Mouse (Mus musculus) large intestine, adult 2 months (tissue): ENCODE data around the gene Ubald1. TPM values are rescaled to one million over a fixed set of nuclear protein-coding genes. Genes with fewer than 3 reads are reported as not detected.
A peak's percentile ranks its signal among the peaks of the same experiment; 100 is the strongest.

Experiments
- DNase-seq: peaks from one replicate; pipeline ENCODE4 v3.0.0-alpha.2; 2012; ENCODE audit warnings: low read depth, low spot score
- WGBS: fragments of 180-500 bp; shearing (Covaris S2); methylation state at CpG from one replicate; pipeline ENCODE4 v1.1.7; 2018; 5-methylcytosine and 5-hydroxymethylcytosine counted together
- polyA plus RNA-seq: library from polyadenylated mRNA; depleted of rRNA; stranded (reverse); fragments of >200 nt; gene quantifications from 2 replicates; pipeline ENCODE4 v1.2.3, GENCODE M21; 2012; rRNA removed

The Ubald1 gene
- polyA plus RNA-seq: 25.5 and 26.1 TPM in 2 replicates

DNA sequence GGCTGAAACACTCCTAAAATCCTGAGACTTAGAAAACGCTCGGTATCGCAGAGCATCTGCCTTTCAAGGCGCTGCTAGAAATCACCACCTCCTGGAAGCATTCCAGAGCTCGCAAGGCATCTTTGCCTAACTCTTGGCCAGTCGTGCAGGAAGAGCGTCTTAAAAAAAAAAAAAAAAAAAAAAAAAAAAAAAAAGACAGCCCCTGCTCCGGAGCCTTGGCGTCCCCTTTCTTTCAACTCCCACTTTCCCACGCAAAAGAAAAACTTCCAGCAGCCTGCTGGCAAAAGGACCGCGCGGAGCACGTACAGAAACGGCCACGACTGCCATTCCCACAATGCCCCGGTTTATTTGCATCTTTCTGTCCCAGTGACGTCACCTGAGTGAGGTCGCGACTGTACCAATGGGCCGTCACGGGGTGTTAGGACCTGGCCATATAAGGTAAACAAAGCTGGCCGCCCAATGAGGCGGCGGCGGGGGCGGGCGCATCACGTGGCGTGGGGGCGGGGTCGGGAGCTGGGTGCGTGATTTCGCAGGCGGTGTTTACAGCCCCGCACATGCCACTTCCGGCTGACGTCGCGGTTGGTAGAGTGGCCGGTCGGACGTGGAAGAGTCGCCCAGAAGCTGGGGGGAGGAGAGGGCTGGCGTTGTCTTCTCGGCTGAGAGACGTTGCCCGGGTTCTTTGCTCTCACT is at the start of gene Ubald1:
Ubald1 (minus strand) TSS at position 180 of the 690 bp plus-strand sequence.
- 0% methylated on average over 48 of the region's 48 CpGs for WGBS
- DNase-seq: no peak

DNA sequence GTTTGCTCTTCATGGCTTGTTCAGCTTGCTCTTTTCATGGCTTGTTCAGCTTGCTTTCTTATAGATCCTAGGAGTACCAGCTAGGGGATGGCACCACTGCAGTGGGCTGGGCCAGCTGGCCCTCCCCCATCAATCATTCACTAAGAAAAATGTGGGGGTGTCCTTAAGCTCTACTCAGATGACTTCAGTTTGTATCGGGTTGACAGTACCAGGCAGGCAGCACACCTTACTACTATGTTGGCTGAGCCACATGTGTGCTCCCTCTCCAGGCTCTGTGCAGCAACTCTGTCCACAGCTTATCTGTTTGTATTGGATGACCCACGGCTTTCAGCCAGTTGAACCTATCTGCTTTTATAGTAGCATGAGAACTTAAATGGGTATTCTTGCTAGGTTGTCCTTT is 48.4 kb upstream of the Ubald1 start:
- WGBS: 87% methylated on average over 2 of the region's 2 CpGs
- DNase-seq: no peak

DNA sequence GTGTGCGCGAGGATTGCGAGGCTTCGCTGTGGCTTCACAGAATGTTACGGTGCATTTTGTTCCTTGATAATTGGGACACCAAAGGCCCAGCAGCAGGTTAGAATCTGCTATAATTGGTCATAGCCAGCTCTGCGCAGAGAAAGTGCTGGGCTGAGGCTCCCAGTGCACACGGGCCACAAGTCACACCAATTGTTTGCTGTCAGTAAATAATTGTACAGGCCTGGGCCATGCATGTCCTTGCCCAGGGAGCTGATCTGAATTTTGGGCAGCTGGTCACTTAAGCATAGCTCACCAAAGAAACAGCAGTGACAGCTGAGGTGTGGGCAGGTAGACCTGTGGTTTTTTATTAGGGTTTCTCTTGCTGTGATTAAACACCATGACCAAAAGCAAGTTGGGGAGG is 47.9 kb upstream of the Ubald1 start:
- DNase-seq: no peak
- WGBS: 90% methylated on average over 7 of the region's 7 CpGs

DNA sequence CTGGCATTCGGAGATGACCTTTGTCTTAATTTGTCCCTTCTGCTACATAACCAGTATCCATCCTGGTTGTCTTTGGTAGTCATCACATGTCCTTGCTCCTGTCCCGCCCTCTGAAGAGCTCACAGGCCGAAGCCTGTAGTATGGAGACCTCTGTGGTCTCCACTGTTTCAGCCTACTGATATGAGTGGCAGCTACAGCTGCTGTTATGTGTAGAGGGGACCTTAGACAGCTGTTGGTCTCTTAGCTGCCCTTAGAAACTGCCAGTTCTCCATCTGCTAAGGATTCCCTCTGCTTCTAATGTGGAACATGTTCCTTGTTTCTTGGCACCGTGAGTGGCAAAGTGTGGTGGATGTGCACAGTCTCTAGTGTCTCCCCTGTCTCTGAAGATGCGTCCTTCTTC is 43.9 kb upstream of the Ubald1 start:
- DNase-seq: no peak
- 90% methylated on average over 5 of the region's 5 CpGs for WGBS

DNA sequence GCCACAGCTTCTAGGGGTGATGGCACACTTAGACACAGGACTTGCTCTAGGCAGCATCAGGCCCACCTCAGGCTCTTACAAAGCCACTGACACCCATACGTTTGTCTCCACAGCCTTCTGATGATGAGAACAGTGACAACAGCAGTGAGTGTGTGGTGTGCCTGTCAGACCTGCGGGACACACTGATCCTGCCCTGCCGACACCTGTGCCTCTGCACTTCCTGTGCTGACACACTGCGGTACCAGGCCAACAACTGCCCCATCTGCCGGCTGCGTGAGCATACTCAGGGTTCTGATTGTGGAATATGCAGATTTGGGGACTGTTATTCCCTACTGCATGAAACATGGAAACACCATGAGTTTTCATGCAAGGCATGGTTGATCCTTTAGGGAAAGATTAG is 42.4 kb upstream of the Ubald1 start:
- no peak for DNase-seq

DNA sequence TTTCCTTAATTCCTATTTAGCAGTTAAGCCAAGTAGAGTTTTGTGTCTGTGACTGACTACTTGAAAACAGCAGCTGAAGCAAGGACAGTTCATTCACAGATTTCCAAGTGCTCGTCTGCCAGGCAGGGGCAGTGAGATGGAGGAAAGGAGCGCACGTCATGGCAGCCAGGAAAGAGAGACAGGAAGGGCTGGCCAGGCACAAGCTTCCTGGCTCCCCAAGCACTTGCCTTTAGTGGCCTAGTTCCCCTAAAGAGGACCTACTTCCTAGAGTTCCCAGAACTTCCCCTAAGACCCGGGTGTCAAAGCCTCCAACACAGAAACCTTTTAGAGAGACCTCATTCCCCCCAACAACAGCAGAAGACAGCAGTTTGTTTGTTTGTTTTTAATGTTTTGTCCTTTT is 40.4 kb upstream of the Ubald1 start:
- 75% methylated on average over 4 of the region's 4 CpGs for WGBS

More for the DNA sequence above, 42.4 kb upstream of the Ubald1 start:
- 86% methylated on average over 6 of the region's 6 CpGs for WGBS

DNA sequence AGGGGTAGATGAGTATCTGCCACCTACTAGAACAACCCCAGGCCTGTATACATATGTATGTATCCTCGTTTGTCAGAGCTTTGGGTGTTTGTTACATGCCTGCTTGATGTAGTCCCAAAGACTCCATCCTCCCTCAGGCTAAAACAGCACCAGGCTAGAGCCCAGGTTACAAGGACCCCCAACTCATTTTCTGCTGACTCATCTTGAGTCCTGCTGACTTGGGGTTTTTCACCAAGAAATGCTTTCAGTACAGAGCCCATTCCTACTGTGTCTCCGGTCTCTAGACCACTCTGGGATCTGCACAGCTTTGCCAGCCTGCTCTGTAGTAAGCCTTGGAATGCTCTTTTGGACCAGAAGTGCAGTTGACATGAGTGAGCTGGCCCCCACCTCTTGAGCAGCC is 36.5 kb upstream of the Ubald1 start:
- WGBS: 92% methylated on average over 2 of the region's 2 CpGs
- no peak for DNase-seq

More for the DNA sequence above, 40.4 kb upstream of the Ubald1 start:
- DNase-seq: no peak

DNA sequence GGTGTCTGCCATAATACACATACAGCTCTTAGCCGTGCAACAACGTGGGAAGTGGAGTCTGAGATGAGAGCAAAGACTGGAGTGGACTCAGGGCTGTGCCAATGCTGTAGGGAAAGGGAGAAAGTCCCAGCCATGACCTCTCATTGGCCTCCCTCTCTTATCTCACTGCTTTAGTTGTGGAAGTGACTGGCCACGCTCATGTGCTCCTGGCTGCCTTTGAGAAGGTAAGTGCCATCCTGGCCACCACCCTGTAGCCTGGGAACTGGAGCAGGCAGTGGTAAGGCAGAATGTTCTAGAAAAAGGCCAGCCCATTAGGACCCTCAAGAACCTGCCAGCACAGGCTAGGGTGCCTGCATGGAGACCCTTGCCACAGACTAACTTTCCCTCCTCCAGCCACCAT is 35.8 kb upstream of the Ubald1 start:
- 74% methylated on average over 3 of the region's 3 CpGs for WGBS
- DNase-seq: no peak

DNA sequence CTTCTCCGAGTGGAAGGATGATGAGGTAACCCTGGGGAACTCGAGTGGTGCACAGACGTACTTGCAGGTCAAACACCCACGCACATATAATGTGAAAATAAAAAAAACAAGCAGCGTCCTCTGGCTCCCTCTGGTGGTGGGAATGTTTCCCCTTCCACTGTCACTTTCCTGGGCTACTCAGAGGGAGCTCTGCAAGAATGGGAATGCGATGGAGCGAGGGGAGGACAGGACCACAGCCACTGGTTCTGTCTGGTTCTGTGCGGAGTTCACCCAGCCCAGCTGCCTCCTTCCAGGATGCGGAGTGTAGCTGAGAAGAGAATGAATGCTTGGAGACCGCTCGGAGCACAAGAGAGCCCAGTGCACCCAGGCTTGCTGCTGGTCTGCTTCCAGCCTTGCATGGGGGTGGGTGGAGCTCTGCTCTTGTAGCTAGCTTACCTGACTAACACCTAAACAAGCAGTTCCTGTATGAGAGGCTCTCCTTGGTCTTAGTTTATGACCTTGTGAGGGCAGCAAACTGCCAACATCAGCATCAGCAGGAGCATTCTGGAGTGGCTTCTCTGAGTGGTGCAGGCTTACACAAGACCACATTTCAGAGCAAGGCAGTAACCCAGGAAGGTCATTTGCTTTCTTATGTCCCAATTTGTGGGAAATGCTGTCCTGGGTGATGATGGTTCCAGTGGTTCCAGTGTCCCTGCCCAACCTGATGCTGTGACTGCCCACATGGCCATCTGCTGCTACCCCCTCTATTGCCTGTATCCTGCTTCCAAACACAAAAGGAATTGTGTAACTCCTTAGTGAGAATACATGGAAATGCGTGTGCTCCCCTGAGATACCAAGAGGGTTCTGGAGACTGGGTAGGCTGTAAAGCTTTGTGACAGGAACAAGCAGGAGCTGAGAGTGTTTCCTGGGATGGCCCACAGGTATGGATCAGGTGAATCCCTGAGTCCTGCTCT is 33.9 kb upstream of the Ubald1 start:
- WGBS: 39% methylated on average over 12 of the region's 12 CpGs
- peak; percentile 50 for DNase-seq

DNA sequence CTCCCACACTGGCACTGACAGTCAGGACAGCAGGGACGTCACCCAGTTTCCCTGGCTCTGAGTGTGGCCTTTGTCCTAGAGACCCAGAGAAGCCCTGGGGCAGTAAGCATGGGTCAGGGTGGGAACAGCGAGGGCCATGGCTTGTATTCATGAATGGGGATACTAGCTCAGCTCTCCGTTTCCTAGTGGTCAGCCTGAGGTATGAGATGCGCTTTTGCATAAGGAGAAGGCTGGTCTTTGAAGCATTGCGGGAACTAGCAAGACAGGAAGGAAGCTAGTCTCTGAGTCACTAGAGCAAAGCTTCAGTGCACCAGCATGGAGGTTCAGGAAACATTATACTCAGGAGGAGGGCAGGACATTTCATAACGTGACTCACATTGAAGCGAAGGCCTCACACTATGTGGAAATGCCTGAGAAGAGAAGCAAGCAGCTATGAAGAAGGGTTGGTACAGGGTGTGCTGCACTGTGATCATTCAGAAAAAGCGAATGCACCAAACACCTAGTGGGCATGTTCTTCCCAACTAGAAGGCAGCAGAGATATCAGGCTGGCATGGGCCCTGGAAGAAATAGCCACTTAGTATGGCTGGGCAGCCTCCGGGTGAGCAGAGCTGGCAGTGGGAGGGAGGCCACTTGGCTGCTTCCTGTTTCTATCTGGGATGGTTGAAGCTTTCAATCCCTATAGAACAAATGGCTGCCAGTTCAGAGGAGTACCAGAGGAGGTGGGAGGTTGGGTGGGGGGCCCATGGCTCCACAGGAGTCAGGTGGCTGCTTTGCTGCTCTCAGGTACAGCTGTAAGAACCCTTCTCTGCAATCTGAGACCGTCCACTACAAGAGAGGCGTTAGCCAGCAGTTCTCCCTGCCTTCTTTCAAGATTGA is 33.0 kb upstream of the Ubald1 start:
- WGBS: 68% methylated on average over 11 of the region's 11 CpGs
- DNase-seq: no peak

DNA sequence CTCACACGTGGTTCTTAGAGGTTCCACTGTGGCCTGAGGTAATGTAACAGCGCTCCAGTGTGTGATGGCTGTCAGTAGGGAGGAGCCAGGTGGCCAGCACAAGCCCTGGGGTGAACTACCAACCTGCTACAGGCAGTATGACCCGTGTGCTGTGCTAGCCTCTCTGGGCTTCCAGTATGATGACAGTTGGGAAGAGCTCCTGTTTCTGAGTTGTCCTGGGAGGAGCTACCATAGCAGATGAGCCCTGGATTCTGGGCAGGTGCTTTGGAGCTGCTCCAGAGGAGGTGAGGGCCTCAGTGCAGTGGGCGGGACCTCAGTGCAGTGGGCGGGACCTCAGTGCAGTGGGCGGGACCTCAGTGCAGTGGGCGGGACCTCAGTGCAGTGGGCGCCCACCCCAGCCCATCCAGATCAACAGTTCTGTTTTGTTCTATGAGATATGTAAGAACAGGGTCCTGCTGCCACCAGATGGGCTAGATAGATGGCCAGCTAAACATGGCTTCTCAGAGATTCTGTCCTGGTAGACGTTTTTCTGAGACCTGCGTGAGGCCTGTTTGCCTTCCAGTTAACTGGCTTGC is 32.0 kb upstream of the Ubald1 start:
- 81% methylated on average over 10 of the region's 10 CpGs for WGBS
- DNase-seq: no peak

DNA sequence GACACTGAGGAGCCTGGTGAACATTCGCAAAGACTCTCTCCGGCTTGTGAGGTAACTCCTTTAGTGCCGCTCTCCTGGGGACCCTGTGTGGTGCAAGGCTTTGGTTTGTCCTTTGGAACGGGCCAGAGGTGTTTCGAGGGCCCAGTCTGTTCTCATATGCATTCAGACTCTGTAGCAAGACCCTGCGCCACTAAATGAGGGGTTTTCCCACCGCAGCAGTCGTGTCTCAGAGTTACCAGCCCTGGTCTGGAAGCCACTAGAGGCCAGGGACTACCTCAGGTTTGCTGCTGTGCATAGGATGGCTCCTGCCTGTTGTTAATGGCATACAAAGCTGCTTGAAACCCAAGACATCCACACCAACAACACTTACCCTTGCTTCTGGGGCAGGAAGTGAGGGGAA is 30.6 kb upstream of the Ubald1 start:
- WGBS: 92% methylated on average over 8 of the region's 8 CpGs

DNA sequence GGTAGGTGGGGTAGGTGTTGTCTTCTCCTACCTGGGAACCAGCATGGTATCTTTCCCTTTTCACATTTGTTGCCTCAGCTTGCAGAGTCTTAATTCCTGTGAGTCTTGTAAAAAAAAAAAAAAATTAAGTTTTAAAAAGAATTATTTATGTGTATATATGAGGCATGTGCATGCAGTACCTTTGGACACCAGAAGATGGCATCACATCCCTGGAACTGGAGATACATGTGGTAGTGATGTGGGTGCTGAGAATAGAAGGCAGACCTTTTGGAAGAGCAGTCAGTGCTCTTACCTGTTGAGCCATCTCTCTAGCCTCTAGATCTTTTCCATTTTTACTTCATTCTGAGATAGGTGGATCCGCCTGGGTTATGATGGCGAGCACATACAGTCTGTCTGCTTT is 29.6 kb upstream of the Ubald1 start:
- 97% methylated on average over 2 of the region's 2 CpGs for WGBS
- DNase-seq: no peak

More for the DNA sequence above, 30.6 kb upstream of the Ubald1 start:
- DNase-seq: no peak

DNA sequence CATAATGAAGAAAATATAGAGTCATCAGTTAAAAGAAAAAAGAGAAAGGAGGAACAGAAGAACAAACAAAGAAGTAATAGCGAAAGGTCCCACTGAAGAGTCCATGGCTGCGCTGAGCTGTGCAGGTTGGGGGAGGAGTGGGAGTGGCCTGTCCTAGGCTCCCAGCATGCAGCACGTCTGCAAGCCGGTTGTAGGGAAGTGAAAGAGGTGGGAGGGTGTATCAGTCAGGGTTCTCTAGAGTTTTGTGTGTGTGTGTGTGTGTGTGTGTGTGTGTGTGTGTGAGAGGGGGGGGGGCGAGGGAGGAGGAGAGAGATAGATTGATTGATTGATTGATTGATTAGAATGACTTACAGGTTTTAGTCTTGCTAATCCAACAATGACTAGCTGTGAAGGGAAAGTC is 27.9 kb upstream of the Ubald1 start:
- no peak for DNase-seq
- WGBS: 70% methylated on average over 5 of the region's 5 CpGs

DNA sequence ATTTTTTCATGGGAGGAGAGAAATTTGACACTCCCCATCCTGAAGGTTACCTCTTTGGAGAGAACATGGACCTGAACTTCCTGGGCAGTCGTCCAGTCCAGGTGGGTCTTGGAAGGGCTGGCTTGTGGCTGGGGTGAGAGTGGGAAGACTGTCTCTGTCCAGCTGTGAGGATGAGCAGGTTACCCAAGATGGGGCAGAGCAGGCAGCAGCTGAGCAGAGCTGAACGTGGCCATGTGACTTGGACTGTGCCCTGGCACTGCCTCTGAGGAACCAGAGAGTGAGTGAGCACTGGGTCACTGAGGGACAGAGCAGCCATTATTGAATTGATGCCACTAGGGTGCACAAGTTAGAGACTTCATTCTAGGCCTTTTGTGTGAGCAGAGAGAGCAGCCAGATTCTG is 27.3 kb upstream of the Ubald1 start:
- 48% methylated on average over 2 of the region's 2 CpGs for WGBS

DNA sequence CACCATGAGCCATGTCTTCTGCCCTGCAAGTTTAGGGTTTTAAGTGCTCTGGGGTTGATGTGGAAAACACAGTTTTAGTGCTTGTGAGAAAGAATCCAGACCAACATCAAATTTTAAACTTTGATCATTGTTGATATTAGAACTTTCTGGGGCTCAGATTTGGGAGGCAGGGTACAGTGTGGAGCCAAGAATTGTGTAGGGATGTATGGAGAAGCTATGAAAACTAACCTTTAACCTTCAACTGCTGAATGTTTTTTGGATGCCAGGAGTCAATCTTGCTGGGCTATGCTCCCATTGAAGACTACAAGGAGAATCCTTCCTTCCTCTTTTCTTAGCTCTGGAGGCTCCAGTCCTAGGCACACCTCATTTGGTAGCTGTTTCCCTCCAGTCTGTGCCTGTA is 26.4 kb upstream of the Ubald1 start:
- no peak for DNase-seq

More for the DNA sequence above, 27.3 kb upstream of the Ubald1 start:
- no peak for DNase-seq

DNA sequence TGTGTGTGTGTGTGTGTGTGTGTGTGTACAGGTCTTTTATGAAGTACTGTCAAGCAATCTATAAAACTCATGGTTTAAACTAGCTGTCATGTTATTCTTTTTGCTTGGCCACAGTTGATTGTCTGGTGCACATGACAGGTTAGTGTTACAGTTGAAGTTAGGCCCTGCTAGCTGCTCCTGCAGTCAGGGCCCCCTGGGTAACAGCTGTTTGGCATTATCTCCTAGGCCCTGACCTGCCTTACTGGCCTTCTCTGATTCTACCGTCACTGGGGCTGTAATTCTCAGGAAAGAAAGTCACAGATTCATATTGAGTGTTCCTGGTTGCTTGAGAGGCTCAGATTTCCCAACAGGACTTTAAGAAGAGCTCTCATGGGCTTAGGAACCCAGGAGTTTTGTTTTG is 25.5 kb upstream of the Ubald1 start:
- DNase-seq: no peak
- WGBS: 82% methylated on average over 1 of the region's 1 CpGs

DNA sequence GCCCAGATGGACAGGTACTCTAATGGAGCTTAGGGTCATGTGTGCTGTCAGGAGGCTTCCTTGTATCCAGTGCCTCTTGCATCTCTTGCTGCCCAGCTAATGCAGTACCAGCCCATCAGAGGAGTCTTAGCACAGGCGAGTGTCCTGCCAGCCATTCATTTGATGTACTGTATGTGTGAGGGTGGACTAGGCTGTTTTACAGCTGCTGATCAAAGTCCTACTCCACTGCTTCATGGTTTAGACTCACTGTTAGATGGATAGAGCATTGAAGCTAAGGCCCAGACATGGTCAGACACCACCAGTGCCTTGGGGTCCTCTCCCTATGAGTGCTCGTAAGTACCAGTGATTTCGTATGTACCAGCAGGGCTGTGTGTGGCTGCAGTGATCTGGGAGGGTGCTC is 24.8 kb upstream of the Ubald1 start:
- DNase-seq: no peak
- 56% methylated on average over 3 of the region's 3 CpGs for WGBS

DNA sequence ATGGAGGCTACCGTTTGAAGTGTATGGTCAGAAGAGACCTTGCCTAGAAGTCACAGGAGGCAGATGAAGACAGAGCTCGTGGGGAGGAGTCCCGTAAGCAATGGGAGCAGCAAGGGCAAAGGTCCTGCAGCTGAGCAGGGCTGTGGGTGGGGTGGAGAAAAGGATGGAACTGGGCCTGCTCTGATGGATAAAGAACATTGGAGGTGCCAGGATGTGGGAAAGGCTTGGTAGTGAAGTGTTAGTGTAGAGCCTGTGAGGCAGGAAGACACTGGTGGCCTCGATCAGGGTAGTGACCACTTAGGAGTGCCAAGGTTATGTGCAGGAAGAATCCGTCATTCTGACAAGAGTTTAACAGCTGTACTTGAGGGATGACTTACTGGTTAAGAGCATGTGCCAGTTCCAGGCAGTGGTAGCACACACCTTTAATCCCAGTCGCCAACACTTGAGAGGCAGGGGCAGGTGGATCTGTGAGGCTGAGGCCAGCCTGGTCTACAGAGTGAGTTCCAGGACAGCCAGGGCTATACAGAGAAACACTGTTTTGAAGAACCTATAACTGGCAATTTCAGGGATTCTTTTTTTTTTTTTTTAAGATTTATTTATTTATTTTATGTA is 23.5 kb upstream of the Ubald1 start:
- no peak for DNase-seq
- 39% methylated on average over 6 of the region's 6 CpGs for WGBS
